Mouse (Mus musculus) embryonic facial prominence, embryonic 11.5 days (tissue): ENCODE data around the gene March4. TPM values are rescaled to one million over a fixed set of nuclear protein-coding genes. Genes with fewer than 3 reads are reported as not detected.

Experiments
- ATAC-seq: fragments of 200-750 bp; cut with Nextera tagmentation; replicated peaks from 2 replicates; pipeline ENCODE4 v1.8.0; 2017; ENCODE audit warnings: low read depth; ENCODE audit not compliant: insufficient number of reproducible peaks, low FRiP score, low TSS enrichment
- DNase-seq: peaks from one replicate; pipeline ENCODE4 v3.0.0-alpha.2; 2015; ENCODE audit warnings: low spot score
- H3K27ac ChIP-seq: fragments of 300-500 bp; sonication (generic); replicated peaks from 2 replicates; pipeline ENCODE4 v1.5.1; 2014; ENCODE audit warnings: mild to moderate bottlenecking, low read depth, low read length, control low read depth
- H3K27me3 ChIP-seq: fragments of 300-500 bp; sonication (generic); 2 replicates; pipeline ENCODE4 v1.6.1; 2014; ENCODE audit warnings: mild to moderate bottlenecking, low read length, moderate library complexity, mixed read lengths; ENCODE audit not compliant: control insufficient read depth, insufficient read depth
- H3K36me3 ChIP-seq: fragments of 300-500 bp; sonication (generic); replicated peaks from 2 replicates; pipeline ENCODE4 v1.6.1; 2014; ENCODE audit warnings: low read depth, mild to moderate bottlenecking, low read length, moderate library complexity, mixed read lengths; ENCODE audit not compliant: control insufficient read depth, insufficient read depth
- H3K4me1 ChIP-seq: fragments of 300-500 bp; sonication (generic); 2 replicates; pipeline ENCODE4 v1.6.1; 2014; ENCODE audit warnings: low read length, mixed read lengths; ENCODE audit not compliant: control insufficient read depth, insufficient read depth
- H3K4me2 ChIP-seq: fragments of 300-500 bp; sonication (generic); 2 replicates; pipeline ENCODE4 v1.6.1; 2014; ENCODE audit warnings: low read depth, mild to moderate bottlenecking, control low read depth, low read length, moderate library complexity
- H3K4me3 ChIP-seq: fragments of 300-500 bp; sonication (generic); 2 replicates; pipeline ENCODE4 v1.5.1; 2014; ENCODE audit warnings: low read depth, low read length, control low read depth
- H3K9ac ChIP-seq: fragments of 300-500 bp; sonication (generic); replicated peaks from 2 replicates; pipeline ENCODE4 v1.6.1; 2014; ENCODE audit warnings: mild to moderate bottlenecking, control low read depth, low read length
- H3K9me3 ChIP-seq: fragments of 300-500 bp; sonication (generic); replicated peaks from 2 replicates; pipeline ENCODE4 v1.6.1; 2016; ENCODE audit warnings: mild to moderate bottlenecking, low read length, inconsistent platforms, mixed read lengths; ENCODE audit not compliant: control insufficient read depth
- WGBS: fragments of 180-500 bp; shearing (Covaris S2); extraction: QIAGEN DNeasy Blood & Tissue Kit; methylation state at CpG from one replicate; pipeline ENCODE4 v1.1.7; 2014; 5-methylcytosine and 5-hydroxymethylcytosine counted together
- polyA plus RNA-seq: library from polyadenylated mRNA; unstranded; fragments of >200 nt; fragmentation: Nextera tagmentation; extraction: Ambion mirVana; gene quantifications from 2 replicates; pipeline ENCODE4 v1.2.1, GENCODE M21; 2014

The March4 gene
- polyA plus RNA-seq, 1 experiment from 2014 or later = not detected

GRCm38 (mm10) chr1:72490801-72491200 lies 45.9 kb downstream of the March4 start:
- Histone ChIP-seq H3K4me3 (no peak overlapping the region), H3K36me3 (no peaks in the 10 kb centered on the region), H3K27me3 (no peaks in the 10 kb centered on the region), H3K9me3 (no peaks in the 10 kb centered on the region), H3K4me2 (no peak overlapping the region), H3K27ac (no peak overlapping the region), H3K9ac (no peak overlapping the region), H3K4me1 (no peaks in the 10 kb centered on the region)
- no peak for ATAC-seq
- DNase-seq = no peak
- WGBS = 34% methylated on average over 3 of the region's 3 CpGs

GRCm38 (mm10) chr1:72490193-72490592 lies 46.5 kb downstream of the March4 start:
- WGBS = 9% methylated on average over 8 of the region's 8 CpGs
- Histone ChIP-seq H3K9ac (no peak overlapping the region), H3K9me3 (no peaks in the 10 kb centered on the region), H3K27me3 (no peaks in the 10 kb centered on the region), H3K36me3 (no peaks in the 10 kb centered on the region), H3K4me2 (no peak overlapping the region), H3K4me1 (no peaks in the 10 kb centered on the region), H3K4me3 (no peak overlapping the region), H3K27ac (no peak overlapping the region)
- DNase-seq (no peak), ATAC-seq (no peak)

- H3K4me2 ChIP-seq = no peak overlapping the region
- H3K27ac ChIP-seq = no peak overlapping the region
- H3K9ac ChIP-seq = no peak overlapping the region
- no peak for ATAC-seq
- DNase-seq = no peak
- no peaks in the 10 kb centered on the region for H3K4me1 ChIP-seq
- H3K36me3 ChIP-seq = no peaks in the 10 kb centered on the region
- no peaks in the 10 kb centered on the region for H3K27me3 ChIP-seq
- no peak overlapping the region for H3K4me3 ChIP-seq
- no peaks in the 10 kb centered on the region for H3K9me3 ChIP-seq
- WGBS = 80% methylated on average over 2 of the region's 2 CpGs
These were observed 60.1 kb downstream of the March4 start for GRCm38 (mm10) chr1:72476594-72476993.

- Histone ChIP-seq H3K4me1 (no peaks in the 10 kb centered on the region), H3K27me3 (no peaks in the 10 kb centered on the region), H3K27ac (no peak overlapping the region), H3K9ac (no peak overlapping the region), H3K4me2 (no peak overlapping the region), H3K36me3 (no peaks in the 10 kb centered on the region), H3K9me3 (no peaks in the 10 kb centered on the region), H3K4me3 (no peak overlapping the region)
- no peak for DNase-seq
- WGBS = 88% methylated on average over 2 of the region's 2 CpGs
- ATAC-seq = no peak
These were observed 67.7 kb downstream of the March4 start for GRCm38 (mm10) chr1:72469075-72469474.

GRCm38 (mm10) chr1:72468466-72469003 lies 68.2 kb downstream of the March4 start:
- no peaks in the 10 kb centered on the region for H3K9me3 ChIP-seq
- no peak for ATAC-seq
- 58% methylated on average over 5 of the region's 5 CpGs for WGBS
- DNase-seq = no peak
- no peak overlapping the region for H3K27ac ChIP-seq
- no peak overlapping the region for H3K4me3 ChIP-seq
- no peaks in the 10 kb centered on the region for H3K36me3 ChIP-seq
- no peaks in the 10 kb centered on the region for H3K27me3 ChIP-seq
- no peak overlapping the region for H3K9ac ChIP-seq
- no peaks in the 10 kb centered on the region for H3K4me1 ChIP-seq
- no peak overlapping the region for H3K4me2 ChIP-seq

GRCm38 (mm10) chr1:72464926-72465583 lies 71.7 kb downstream of the March4 start:
- H3K9me3 ChIP-seq = no peaks in the 10 kb centered on the region
- no peak overlapping the region for H3K9ac ChIP-seq
- H3K4me1 ChIP-seq = no peaks in the 10 kb centered on the region
- no peaks in the 10 kb centered on the region for H3K27me3 ChIP-seq
- H3K36me3 ChIP-seq = no peaks in the 10 kb centered on the region
- 50% methylated on average over 12 of the region's 12 CpGs for WGBS
- no peak overlapping the region for H3K4me3 ChIP-seq
- ATAC-seq (no peak), DNase-seq (no peak)
- no peak overlapping the region for H3K27ac ChIP-seq
- no peak overlapping the region for H3K4me2 ChIP-seq

- Histone ChIP-seq H3K36me3 (no peaks in the 10 kb centered on the region), H3K4me2 (no peak overlapping the region), H3K4me1 (no peaks in the 10 kb centered on the region), H3K4me3 (no peak overlapping the region), H3K27ac (no peak overlapping the region), H3K27me3 (no peaks in the 10 kb centered on the region), H3K9ac (no peak overlapping the region), H3K9me3 (no peaks in the 10 kb centered on the region)
- no peak for ATAC-seq
- WGBS = 75% methylated on average over 6 of the region's 6 CpGs
- DNase-seq = no peak
These were observed 74.2 kb downstream of the March4 start for GRCm38 (mm10) chr1:72462516-72462915.

- ATAC-seq (no peak), DNase-seq (no peak)
- H3K27ac ChIP-seq = no peak overlapping the region
- H3K36me3 ChIP-seq = no peaks in the 10 kb centered on the region
- H3K9ac ChIP-seq = no peak overlapping the region
- 88% methylated on average over 4 of the region's 4 CpGs for WGBS
- H3K4me1 ChIP-seq = no peaks in the 10 kb centered on the region
- no peaks in the 10 kb centered on the region for H3K9me3 ChIP-seq
- H3K4me3 ChIP-seq = no peak overlapping the region
- H3K27me3 ChIP-seq = no peaks in the 10 kb centered on the region
- no peak overlapping the region for H3K4me2 ChIP-seq
These were observed 79.1 kb downstream of the March4 start for GRCm38 (mm10) chr1:72457652-72458051.
